Mouse (Mus musculus) lung, embryonic 16.5 days (tissue): ENCODE measurements around the gene Ap1s3. TPM values are rescaled to one million over a fixed set of nuclear protein-coding genes. Genes with fewer than 3 reads are reported as not detected.
A peak's percentile ranks its signal among the peaks of the same experiment; 100 is the strongest.

Source experiments
- ATAC-seq: fragments of 200-750 bp; cut with Nextera tagmentation; 2 replicates; pipeline ENCODE4 v1.8.0; 2017; ENCODE audit warnings: low read depth, mild to moderate bottlenecking, moderate library complexity
- H3K27ac ChIP-seq: fragments of 300-500 bp; sonication (generic); 2 replicates; pipeline ENCODE4 v1.5.1; 2014; ENCODE audit warnings: mild to moderate bottlenecking, control low read depth, low read length
- H3K27me3 ChIP-seq: fragments of 300-500 bp; sonication (generic); 2 replicates; pipeline ENCODE4 v1.6.1; 2014; ENCODE audit warnings: low read depth, low read length, mixed read lengths; ENCODE audit not compliant: control insufficient read depth, insufficient read depth
- H3K36me3 ChIP-seq: fragments of 300-500 bp; sonication (generic); 2 replicates; pipeline ENCODE4 v1.6.1; 2014; ENCODE audit warnings: low read length; ENCODE audit not compliant: control insufficient read depth, insufficient read depth
- H3K4me1 ChIP-seq: fragments of 300-500 bp; sonication (generic); replicated peaks from 2 replicates; pipeline ENCODE4 v1.6.1; 2014; ENCODE audit warnings: low read length, mixed read lengths; ENCODE audit not compliant: control insufficient read depth, insufficient read depth
- H3K4me2 ChIP-seq: fragments of 300-500 bp; sonication (generic); 2 replicates; pipeline ENCODE4 v1.6.1; 2014; ENCODE audit warnings: low read depth, low read length, control low read depth
- H3K4me3 ChIP-seq: fragments of 300-500 bp; sonication (generic); 2 replicates; pipeline ENCODE4 v1.5.1; 2014; ENCODE audit warnings: mild to moderate bottlenecking, low read length, control low read depth
- H3K9ac ChIP-seq: fragments of 300-500 bp; sonication (generic); 2 replicates; pipeline ENCODE4 v1.6.1; 2014; ENCODE audit warnings: low read length, control low read depth
- H3K9me3 ChIP-seq: fragments of 300-500 bp; sonication (generic); 2 replicates; pipeline ENCODE4 v1.6.1; 2016; ENCODE audit warnings: low read length; ENCODE audit not compliant: control insufficient read depth
- WGBS: fragments of 180-500 bp; shearing (Covaris S2); extraction: QIAGEN DNeasy Blood & Tissue Kit; methylation state at CpG from one replicate; pipeline ENCODE4 v1.1.7; 2014; 5-methylcytosine and 5-hydroxymethylcytosine counted together
- polyA plus RNA-seq: library from polyadenylated mRNA; unstranded; fragments of >200 nt; fragmentation: Nextera tagmentation; extraction: Ambion mirVana; gene quantifications from 2 replicates; pipeline ENCODE4 v1.2.1, GENCODE M21; 2015

Gene Ap1s3
- polyA plus RNA-seq, 1 experiment from 2014 or later, result 1.1 TPM

GRCm38 (mm10) chr1:79678117-79678684 is 6.4 kb upstream of the Ap1s3 start:
- Histone ChIP-seq H3K36me3 (no peaks in the 10 kb centered on the region), H3K4me2 (no peak overlapping the region), H3K9ac (no peak overlapping the region), H3K9me3 (no peaks in the 10 kb centered on the region), H3K27ac (0 out of 2 replicates have a peak overlapping the region, but pooled peaks have one; percentile 18), H3K27me3 (no peaks in the 10 kb centered on the region), H3K4me1 (no peaks in the 10 kb centered on the region; the same call in 1 of the 2 replicates), H3K4me3 (no peak overlapping the region)
- 65% methylated on average over 8 of the region's 8 CpGs for WGBS
- ATAC-seq, result peak; percentile 62

- Histone ChIP-seq H3K27ac (no peak overlapping the region), H3K4me3 (no peak overlapping the region), H3K27me3 (peaks cover 11% of the 10 kb centered on the region), H3K4me1 (peaks cover 1% of the 10 kb centered on the region), H3K4me2 (no peak overlapping the region), H3K36me3 (no peaks in the 10 kb centered on the region), H3K9ac (no peak overlapping the region), H3K9me3 (no peaks in the 10 kb centered on the region)
- WGBS, result 61% methylated on average over 4 of the region's 4 CpGs
- no peak for ATAC-seq
Observed at GRCm38 (mm10) chr1:79675716-79676115, 3.9 kb upstream of the Ap1s3 start.

GRCm38 (mm10) chr1:79671196-79671542 is 603 bp downstream of the Ap1s3 start:
- H3K9me3 ChIP-seq, result no peaks in the 10 kb centered on the region
- WGBS, result under 1% methylated on average over 11 of the region's 11 CpGs
- peak overlapping the region; percentile 65 for H3K4me3 ChIP-seq
- H3K36me3 ChIP-seq, result no peaks in the 10 kb centered on the region
- peak overlapping the region; percentile 73 for H3K4me2 ChIP-seq
- peak overlapping the region; percentile 64 for H3K9ac ChIP-seq
- H3K4me1 ChIP-seq, result peaks cover 5% of the 10 kb centered on the region
- no peak for ATAC-seq
- H3K27ac ChIP-seq, result no peak overlapping the region; the same call in 1 of the 2 replicates
- peaks cover 15% of the 10 kb centered on the region for H3K27me3 ChIP-seq

GRCm38 (mm10) chr1:79669419-79669974 is 2.3 kb downstream of the Ap1s3 start:
- Histone ChIP-seq H3K9me3 (no peaks in the 10 kb centered on the region), H3K4me1 (peaks cover 5% of the 10 kb centered on the region), H3K4me2 (no peak overlapping the region), H3K9ac (no peak overlapping the region), H3K27ac (no peak overlapping the region), H3K4me3 (no peak overlapping the region), H3K27me3 (peaks cover 15% of the 10 kb centered on the region), H3K36me3 (no peaks in the 10 kb centered on the region)
- no peak for ATAC-seq
- 69% methylated on average over 9 of the region's 9 CpGs for WGBS

- no peak overlapping the region for H3K27ac ChIP-seq
- no peak overlapping the region for H3K4me3 ChIP-seq
- no peaks in the 10 kb centered on the region for H3K36me3 ChIP-seq
- 78% methylated on average over 4 of the region's 4 CpGs for WGBS
- no peak overlapping the region for H3K4me2 ChIP-seq
- H3K9me3 ChIP-seq, result no peaks in the 10 kb centered on the region
- H3K27me3 ChIP-seq, result no peaks in the 10 kb centered on the region
- H3K4me1 ChIP-seq, result no peaks in the 10 kb centered on the region
- no peak overlapping the region for H3K9ac ChIP-seq
- ATAC-seq, result no peak
Observed at GRCm38 (mm10) chr1:79664911-79665310, 6.9 kb downstream of the Ap1s3 start.

GRCm38 (mm10) chr1:79659598-79659997 is 12.2 kb downstream of the Ap1s3 start:
- 77% methylated on average over 7 of the region's 7 CpGs for WGBS
- Histone ChIP-seq H3K4me2 (no peak overlapping the region), H3K9me3 (no peaks in the 10 kb centered on the region), H3K27me3 (no peaks in the 10 kb centered on the region), H3K9ac (no peak overlapping the region), H3K27ac (no peak overlapping the region), H3K36me3 (no peaks in the 10 kb centered on the region), H3K4me3 (no peak overlapping the region), H3K4me1 (no peaks in the 10 kb centered on the region)
- no peak for ATAC-seq

- Histone ChIP-seq H3K4me3 (no peak overlapping the region), H3K4me1 (no peaks in the 10 kb centered on the region), H3K27me3 (no peaks in the 10 kb centered on the region), H3K36me3 (no peaks in the 10 kb centered on the region), H3K9ac (no peak overlapping the region), H3K4me2 (no peak overlapping the region), H3K9me3 (no peaks in the 10 kb centered on the region), H3K27ac (no peak overlapping the region)
- ATAC-seq, result no peak
- WGBS, result 38% methylated on average over 1 of the region's 1 CpGs
Observed at GRCm38 (mm10) chr1:79657411-79657810, 14.4 kb downstream of the Ap1s3 start.

GRCm38 (mm10) chr1:79655819-79656555 is 15.8 kb downstream of the Ap1s3 start:
- no peak for ATAC-seq
- H3K4me2 ChIP-seq, result no peak overlapping the region

GRCm38 (mm10) chr1:79654948-79655347 is 16.8 kb downstream of the Ap1s3 start:
- 94% methylated on average over 2 of the region's 2 CpGs for WGBS
- ATAC-seq, result peak; percentile 72
- Histone ChIP-seq H3K27ac (no peak overlapping the region), H3K4me3 (no peak overlapping the region), H3K4me2 (no peak overlapping the region), H3K9me3 (no peaks in the 10 kb centered on the region), H3K36me3 (no peaks in the 10 kb centered on the region), H3K27me3 (no peaks in the 10 kb centered on the region), H3K9ac (no peak overlapping the region), H3K4me1 (no peaks in the 10 kb centered on the region)

More at GRCm38 (mm10) chr1:79655819-79656555, 15.8 kb downstream of the Ap1s3 start:
- 61% methylated on average over 4 of the region's 4 CpGs for WGBS
- Histone ChIP-seq H3K27me3 (no peaks in the 10 kb centered on the region), H3K27ac (no peak overlapping the region), H3K4me3 (no peak overlapping the region), H3K9ac (no peak overlapping the region), H3K36me3 (no peaks in the 10 kb centered on the region), H3K9me3 (no peaks in the 10 kb centered on the region), H3K4me1 (no peaks in the 10 kb centered on the region)
